Mouse (Mus musculus): Measurements from ENCODE around the gene Pde4c.

DNA sequence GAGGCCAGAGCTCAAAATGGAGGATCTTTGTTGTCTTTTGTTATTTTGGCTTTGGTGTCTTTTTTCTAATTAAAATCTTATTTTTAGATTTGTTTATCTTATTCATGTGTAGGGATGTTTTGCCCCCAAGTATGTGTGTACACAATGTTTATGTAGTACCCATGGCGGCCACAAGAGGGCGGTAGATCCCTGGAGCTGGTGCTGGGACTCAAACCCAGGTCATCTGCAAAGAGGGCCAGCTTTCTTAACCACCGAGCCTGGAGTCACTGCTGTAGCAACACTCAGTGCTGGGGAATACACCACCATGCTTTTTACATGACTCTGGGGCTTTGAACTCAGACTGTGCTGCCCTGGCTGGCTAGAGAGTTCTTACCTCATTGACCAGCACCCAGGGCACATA is 39.8 kb downstream of the Pde4c start:
- TF ChIP-seq POLR2A (IDR thresholded peaks at IDR 0.05; ENCODE audit: borderline replicate concordance, extremely low read depth, insufficient read depth, insufficient read length, poor library complexity, severe bottlenecking) = no peak
- peak; percentile 82 for TF ChIP-seq CTCF (IDR thresholded peaks at IDR 0.05; ENCODE audit: borderline replicate concordance, extremely low read depth, insufficient read depth, insufficient read length)

All from brain, embryonic 14.5 days (tissue).